Mouse (Mus musculus) liver, embryonic 12.5 days (tissue): Measurements from ENCODE around the gene Thop1. TPM values are rescaled to one million over a fixed set of nuclear protein-coding genes. Genes with fewer than 3 reads are reported as not detected.

Experiments
- ATAC-seq: fragments of 200-750 bp; cut with Nextera tagmentation; 2 replicates; pipeline ENCODE4 v1.8.0; 2017; ENCODE audit warnings: moderate number of reproducible peaks, mild to moderate bottlenecking, moderate library complexity
- H3K27ac ChIP-seq: fragments of 300-500 bp; sonication (generic); 2 replicates; pipeline ENCODE4 v1.5.1; 2016; ENCODE audit warnings: mild to moderate bottlenecking
- H3K27me3 ChIP-seq: fragments of 300-500 bp; sonication (generic); replicated peaks from 2 replicates; pipeline ENCODE4 v1.6.1; 2016; ENCODE audit warnings: mild to moderate bottlenecking, moderate library complexity
- H3K36me3 ChIP-seq: fragments of 300-500 bp; sonication (generic); 2 replicates; pipeline ENCODE4 v1.6.1; 2016; ENCODE audit warnings: mild to moderate bottlenecking, moderate library complexity
- H3K4me1 ChIP-seq: fragments of 300-500 bp; sonication (generic); 2 replicates; pipeline ENCODE4 v1.6.1; 2016
- H3K4me2 ChIP-seq: fragments of 300-500 bp; sonication (generic); 2 replicates; pipeline ENCODE4 v1.6.1; 2016; ENCODE audit warnings: mild to moderate bottlenecking, moderate library complexity
- H3K4me3 ChIP-seq: fragments of 300-500 bp; sonication (generic); 2 replicates; pipeline ENCODE4 v1.5.1; 2016; ENCODE audit warnings: mild to moderate bottlenecking, moderate library complexity
- H3K9ac ChIP-seq: fragments of 300-500 bp; sonication (generic); 2 replicates; pipeline ENCODE4 v1.6.1; 2016; ENCODE audit warnings: mild to moderate bottlenecking, moderate library complexity
- H3K9me3 ChIP-seq: fragments of 300-500 bp; sonication (generic); replicated peaks from 2 replicates; pipeline ENCODE4 v1.6.1; 2016; ENCODE audit warnings: mild to moderate bottlenecking, moderate library complexity
- WGBS: fragments of 180-500 bp; shearing (Covaris S2); methylation state at CpG from one replicate; pipeline ENCODE4 v1.1.7; 2016; ENCODE audit not compliant: insufficient replicate concordance; 5-methylcytosine and 5-hydroxymethylcytosine counted together
- polyA plus RNA-seq: library from polyadenylated mRNA; unstranded; fragments of >200 nt; fragmentation: Nextera tagmentation; extraction: Ambion mirVana; gene quantifications from 2 replicates; pipeline ENCODE4 v1.2.1, GENCODE M21; 2016

Thop1 gene
- polyA plus RNA-seq: 48.5 and 50.8 TPM in 2 replicates

DNA sequence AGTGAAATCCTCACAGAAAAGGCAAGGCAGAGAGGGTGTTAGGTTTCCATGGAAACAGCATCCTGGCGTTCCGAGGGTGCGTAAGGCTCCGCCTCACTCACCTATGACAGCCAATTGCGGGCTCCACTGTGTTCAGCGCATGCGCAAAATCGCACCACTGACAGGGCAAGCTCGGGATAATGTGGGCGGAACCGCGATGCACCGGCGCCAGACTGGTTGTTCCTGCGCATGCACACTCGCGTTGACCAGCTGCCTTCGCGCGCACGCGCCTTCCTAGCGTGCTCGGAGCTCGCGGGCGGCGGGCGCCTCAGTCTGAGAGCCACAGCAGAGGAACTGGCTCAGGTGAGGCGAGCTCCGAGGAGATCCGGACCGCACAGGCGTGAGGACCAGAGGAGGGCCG is at the start of gene Thop1:
TSS of gene Thop1 (plus strand) at position 200 of the 400 bp plus-strand sequence.
- Histone ChIP-seq H3K9ac (peak within 1 kb of the TSS; percentile 81), H3K4me1 (peaks cover 27% of the 10 kb centered on the region)
- ATAC-seq: peak; percentile 93

DNA sequence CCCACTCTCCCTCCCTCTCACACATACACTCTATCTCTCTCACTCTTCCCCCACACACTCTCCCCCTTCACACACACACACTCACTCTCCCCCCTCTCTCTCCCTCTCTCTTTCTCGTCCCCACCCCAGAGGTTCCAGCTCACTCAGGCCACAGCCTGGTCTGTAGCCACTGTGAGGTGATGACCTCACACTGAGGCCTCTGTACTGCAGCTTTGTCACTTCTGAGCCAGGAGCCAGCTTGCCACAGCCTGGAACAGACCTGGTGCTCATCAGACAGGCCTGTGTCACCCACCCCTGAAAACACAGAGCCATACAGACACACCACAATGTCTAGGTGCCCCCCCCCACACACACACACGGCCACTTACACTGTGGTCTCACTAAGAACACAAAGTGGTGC is 49.6 kb upstream of the Thop1 start:
- no peak overlapping the region for H3K27ac ChIP-seq
- no peak overlapping the region for H3K9ac ChIP-seq
- H3K4me1 ChIP-seq: peaks cover 21% of the 10 kb centered on the region
- no peaks in the 10 kb centered on the region for H3K36me3 ChIP-seq
- 44% methylated on average over 2 of the region's 2 CpGs for WGBS
- H3K27me3 ChIP-seq: peaks cover 56% of the 10 kb centered on the region
- H3K4me3 ChIP-seq: no peak overlapping the region
- no peak for ATAC-seq
- no peak overlapping the region for H3K4me2 ChIP-seq
- H3K9me3 ChIP-seq: no peaks in the 10 kb centered on the region

More for the DNA sequence above, at the start of gene Thop1:
- H3K27ac ChIP-seq: peak within 1 kb of the TSS; percentile 66
- H3K4me3 ChIP-seq: peak within 1 kb of the TSS; percentile 72
- no peaks in the 10 kb centered on the region for H3K9me3 ChIP-seq
- H3K27me3 ChIP-seq: peaks cover 7% of the 10 kb centered on the region; the same call in 1 of the 2 replicates
- H3K4me2 ChIP-seq: peak within 1 kb of the TSS; percentile 91
- peaks cover 35% of the 10 kb centered on the region for H3K36me3 ChIP-seq
- WGBS: under 1% methylated on average over 35 of the region's 35 CpGs

DNA sequence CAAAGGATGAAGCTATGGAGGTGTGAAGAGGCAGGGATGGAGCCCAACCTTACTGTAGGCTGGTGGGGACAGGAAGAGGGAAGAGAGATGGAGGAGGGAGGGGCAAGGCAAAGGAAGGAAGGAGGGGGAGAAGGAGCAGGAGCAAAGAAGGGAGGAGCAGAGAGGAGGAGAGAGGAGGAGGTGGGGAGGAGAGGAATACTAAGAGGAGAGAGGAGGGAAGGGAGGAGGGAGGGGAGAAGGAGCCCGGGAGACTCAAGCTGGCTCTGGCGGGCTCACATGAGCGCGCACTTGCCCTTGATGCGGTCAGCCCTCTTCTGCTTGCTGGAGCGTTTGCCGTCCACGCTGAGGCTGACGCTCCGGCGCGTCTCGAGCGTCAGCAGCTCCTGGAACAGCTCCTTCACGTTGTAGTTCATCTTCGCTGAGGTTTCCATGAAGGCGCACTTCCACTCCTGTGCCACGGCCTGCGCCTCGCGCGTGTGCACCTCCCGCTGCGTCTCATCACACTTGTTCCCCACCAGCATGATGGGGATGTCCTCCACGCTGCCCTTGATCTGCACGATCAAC is 48.2 kb upstream of the Thop1 start:
- no peaks in the 10 kb centered on the region for H3K36me3 ChIP-seq
- no peak overlapping the region for H3K9ac ChIP-seq
- H3K4me1 ChIP-seq: peaks cover 19% of the 10 kb centered on the region
- 7% methylated on average over 26 of the region's 26 CpGs for WGBS
- no peaks in the 10 kb centered on the region for H3K9me3 ChIP-seq
- H3K27ac ChIP-seq: no peak overlapping the region
- ATAC-seq: no peak
- H3K4me2 ChIP-seq: no peak overlapping the region
- peaks cover 67% of the 10 kb centered on the region for H3K27me3 ChIP-seq
- no peak overlapping the region for H3K4me3 ChIP-seq

DNA sequence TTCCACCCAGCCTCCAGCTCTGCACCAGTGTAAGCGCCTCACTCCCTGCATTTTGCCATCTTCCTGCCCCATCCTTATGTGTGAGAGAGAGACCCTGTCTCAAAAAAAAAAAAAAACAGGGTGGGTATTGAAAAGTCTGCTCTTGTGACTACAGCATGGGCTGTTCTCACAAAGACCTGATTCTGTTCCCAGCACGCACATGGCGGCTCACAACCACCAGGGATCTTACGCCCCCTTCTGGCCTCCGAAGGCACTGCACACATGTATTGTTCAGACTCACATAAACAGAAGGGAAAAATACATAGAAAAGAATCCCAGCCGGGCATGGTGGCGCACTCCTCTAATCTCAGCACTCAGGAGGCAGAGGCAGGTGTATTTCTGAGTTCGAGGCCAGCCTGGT is 47.1 kb upstream of the Thop1 start:
- H3K9me3 ChIP-seq: no peaks in the 10 kb centered on the region
- WGBS: 42% methylated on average over 8 of the region's 8 CpGs
- no peak overlapping the region for H3K27ac ChIP-seq
- no peak overlapping the region for H3K9ac ChIP-seq
- no peak for ATAC-seq
- H3K27me3 ChIP-seq: peaks cover 72% of the 10 kb centered on the region
- no peak overlapping the region for H3K4me3 ChIP-seq
- no peak overlapping the region for H3K4me2 ChIP-seq
- no peaks in the 10 kb centered on the region for H3K36me3 ChIP-seq
- peaks cover 19% of the 10 kb centered on the region for H3K4me1 ChIP-seq

DNA sequence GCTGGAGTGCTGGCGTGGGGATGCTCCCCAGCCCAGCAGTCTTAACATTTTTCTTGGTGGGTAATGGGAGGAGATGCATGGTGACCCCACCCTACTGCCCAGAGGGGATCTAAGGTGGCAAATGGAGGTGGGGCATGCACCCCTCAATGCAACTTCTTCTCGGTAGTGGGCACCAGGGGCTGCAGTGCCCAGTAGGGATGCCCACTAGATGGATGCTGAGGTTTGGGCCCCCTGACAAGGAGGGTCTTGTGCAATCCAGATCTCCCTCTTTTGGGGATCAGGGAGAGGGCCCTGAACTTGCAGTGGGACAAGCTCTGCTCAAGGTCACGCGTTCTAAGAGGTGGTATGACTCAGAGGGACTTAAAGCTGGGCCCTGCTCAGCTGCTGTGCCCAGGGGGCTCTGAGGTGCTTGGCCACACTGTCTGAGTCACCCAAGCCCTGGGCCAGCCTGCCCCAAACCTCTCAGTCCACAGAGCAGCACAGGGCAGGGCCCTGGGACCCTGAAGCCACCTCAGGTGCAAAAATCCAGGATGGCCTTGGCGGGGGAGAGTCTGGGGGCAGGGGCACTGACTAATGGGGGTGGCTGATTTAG is 45.4 kb upstream of the Thop1 start:
- ATAC-seq: no peak

DNA sequence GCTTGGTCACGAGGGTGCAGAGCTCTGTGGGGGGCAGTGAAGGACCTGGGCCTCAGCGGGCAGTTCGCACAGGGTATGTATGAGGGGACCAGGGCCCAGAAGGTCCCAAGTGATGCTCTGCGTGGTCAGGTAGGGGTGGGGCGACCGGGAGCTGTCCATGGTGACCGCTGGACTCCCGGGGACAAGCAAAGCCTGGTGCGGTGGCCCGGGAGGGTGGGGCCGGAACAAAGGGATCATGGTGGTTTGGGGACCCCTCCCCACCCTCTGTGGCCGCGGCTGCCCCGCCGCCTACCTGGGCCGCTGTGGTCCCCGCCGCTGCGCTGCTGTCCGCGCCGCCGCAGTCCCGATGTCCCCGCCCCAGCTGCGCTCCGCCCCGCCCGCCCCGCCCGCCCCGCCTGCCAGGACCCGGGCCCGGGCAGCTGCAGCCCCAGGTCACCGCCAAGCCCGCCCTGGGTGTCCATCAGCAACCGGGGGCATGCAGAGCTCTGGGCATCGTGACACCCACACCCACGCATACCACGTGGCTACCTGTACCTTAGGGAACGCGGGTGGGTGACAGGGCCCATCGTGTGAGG is 44.7 kb upstream of the Thop1 start:
- H3K27me3 ChIP-seq: peaks cover 69% of the 10 kb centered on the region
- H3K4me3 ChIP-seq: peak overlapping the region; percentile 31; the same call in 1 of the 2 replicates
- peak overlapping the region; percentile 54 for H3K4me2 ChIP-seq
- no peaks in the 10 kb centered on the region for H3K9me3 ChIP-seq
- 0 out of 2 replicates have a peak, but pooled peaks cover 1% of the 10 kb centered on the region for H3K36me3 ChIP-seq
- ATAC-seq: no peak
- H3K27ac ChIP-seq: no peak overlapping the region
- no peak overlapping the region for H3K9ac ChIP-seq
- peaks cover 19% of the 10 kb centered on the region for H3K4me1 ChIP-seq
- whole genome bisulfite sequencing: 4% methylated on average over 30 of the region's 43 CpGs

More for the DNA sequence above, 45.4 kb upstream of the Thop1 start:
- Histone ChIP-seq H3K4me2 (no peak overlapping the region), H3K9me3 (no peaks in the 10 kb centered on the region), H3K36me3 (no peaks in the 10 kb centered on the region), H3K4me1 (peaks cover 24% of the 10 kb centered on the region), H3K27ac (no peak overlapping the region), H3K4me3 (no peak overlapping the region), H3K27me3 (peaks cover 72% of the 10 kb centered on the region), H3K9ac (no peak overlapping the region)
- WGBS: 67% methylated on average over 5 of the region's 5 CpGs

DNA sequence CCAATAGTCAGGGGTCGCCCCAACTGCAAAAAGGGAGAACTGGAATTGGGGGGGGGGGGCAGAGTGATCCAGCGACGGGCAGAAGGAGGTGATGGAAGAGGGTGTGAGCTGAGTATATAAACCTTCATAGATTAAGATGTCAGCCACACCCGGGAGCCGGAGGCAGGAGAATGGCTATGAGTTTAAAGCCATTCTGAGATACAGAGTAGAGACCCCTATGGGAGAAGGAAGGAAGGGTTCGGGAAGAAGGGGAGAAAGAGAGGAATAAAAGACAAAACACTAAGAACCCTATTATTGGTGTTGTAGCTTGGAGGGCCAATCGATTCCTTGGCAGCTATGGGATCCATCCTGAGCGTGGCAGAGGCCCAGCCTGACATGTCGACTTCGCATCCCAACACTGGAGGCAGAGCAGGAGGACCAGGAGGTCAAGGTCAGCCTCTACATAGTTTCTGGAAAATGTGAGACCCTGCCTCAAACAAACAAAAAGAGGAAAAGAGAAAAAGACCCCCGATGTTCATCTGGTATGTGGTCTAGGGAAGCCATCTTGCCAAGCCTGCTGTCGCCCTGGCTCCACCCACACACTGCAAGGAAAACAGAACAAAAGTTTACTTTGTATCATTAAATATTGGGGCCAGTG is 44.1 kb upstream of the Thop1 start, which contains the start of gene Diras1:
TSS of gene Diras1 (minus strand) at position 24 of the 637 bp plus-strand sequence.
- peak within 1 kb of the TSS; percentile 54 for H3K4me2 ChIP-seq
- H3K27me3 ChIP-seq: peaks cover 63% of the 10 kb centered on the region
- no peak within 1 kb of the TSS for H3K9ac ChIP-seq
- H3K27ac ChIP-seq: no peak within 1 kb of the TSS
- H3K9me3 ChIP-seq: no peaks in the 10 kb centered on the region
- WGBS: 47% methylated on average over 12 of the region's 12 CpGs
- peaks cover 19% of the 10 kb centered on the region for H3K4me1 ChIP-seq
- peak within 1 kb of the TSS; percentile 31; the same call in 1 of the 2 replicates for H3K4me3 ChIP-seq
- no peak for ATAC-seq
- peaks cover 8% of the 10 kb centered on the region; the same call in 1 of the 2 replicates for H3K36me3 ChIP-seq

DNA sequence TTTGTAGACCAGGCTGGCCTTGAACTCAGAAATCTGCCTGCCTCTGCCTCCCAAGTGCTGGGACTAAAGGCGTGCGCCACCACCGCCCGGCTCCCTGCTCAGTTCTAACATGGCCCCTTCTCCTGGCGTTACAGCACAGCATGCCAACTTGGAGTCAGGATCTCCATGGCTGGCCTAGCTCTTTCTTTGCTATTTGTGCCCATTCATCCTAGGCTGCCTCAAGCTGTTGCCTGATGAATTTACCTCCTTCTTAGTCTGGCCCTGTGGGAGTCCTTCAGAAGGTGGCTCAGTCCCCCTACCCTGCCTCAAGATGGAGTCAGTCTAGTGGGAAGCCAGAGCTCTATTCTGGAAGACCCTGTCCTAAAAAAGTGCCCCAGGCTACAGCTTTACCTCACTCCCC is 43.0 kb upstream of the Thop1 start:
- H3K4me2 ChIP-seq: no peak overlapping the region
- H3K4me3 ChIP-seq: no peak overlapping the region
- peaks cover 52% of the 10 kb centered on the region for H3K27me3 ChIP-seq
- no peak for ATAC-seq
- H3K4me1 ChIP-seq: peaks cover 19% of the 10 kb centered on the region
- H3K36me3 ChIP-seq: peaks cover 18% of the 10 kb centered on the region
- no peaks in the 10 kb centered on the region for H3K9me3 ChIP-seq
- no peak overlapping the region for H3K27ac ChIP-seq
- 83% methylated on average over 5 of the region's 5 CpGs for WGBS
- H3K9ac ChIP-seq: no peak overlapping the region

DNA sequence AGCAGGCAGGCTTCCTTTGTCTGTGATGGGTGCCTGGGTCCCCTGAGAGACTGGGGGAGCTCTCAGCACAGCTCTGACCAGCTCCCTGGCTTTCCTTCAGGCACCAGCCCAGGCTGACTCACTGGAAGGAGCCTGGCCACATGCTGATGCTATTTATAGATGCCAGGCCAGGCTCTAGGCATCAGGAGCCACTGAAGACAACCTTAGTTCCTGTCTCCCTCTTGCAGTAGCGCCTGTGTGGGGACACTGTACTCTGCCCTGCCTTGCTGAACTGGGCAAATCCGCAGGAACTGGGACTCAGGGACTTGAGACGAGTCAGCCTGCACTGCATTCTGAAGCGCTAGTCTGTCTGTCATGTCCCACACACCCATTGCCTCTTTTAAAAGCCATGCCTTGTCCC is 42.5 kb upstream of the Thop1 start:
- Histone ChIP-seq H3K27ac (no peak overlapping the region), H3K9me3 (no peaks in the 10 kb centered on the region), H3K4me2 (no peak overlapping the region), H3K4me1 (peaks cover 19% of the 10 kb centered on the region), H3K9ac (no peak overlapping the region), H3K27me3 (peaks cover 47% of the 10 kb centered on the region), H3K4me3 (no peak overlapping the region), H3K36me3 (peaks cover 18% of the 10 kb centered on the region)
- no peak for ATAC-seq
- 44% methylated on average over 4 of the region's 4 CpGs for WGBS

DNA sequence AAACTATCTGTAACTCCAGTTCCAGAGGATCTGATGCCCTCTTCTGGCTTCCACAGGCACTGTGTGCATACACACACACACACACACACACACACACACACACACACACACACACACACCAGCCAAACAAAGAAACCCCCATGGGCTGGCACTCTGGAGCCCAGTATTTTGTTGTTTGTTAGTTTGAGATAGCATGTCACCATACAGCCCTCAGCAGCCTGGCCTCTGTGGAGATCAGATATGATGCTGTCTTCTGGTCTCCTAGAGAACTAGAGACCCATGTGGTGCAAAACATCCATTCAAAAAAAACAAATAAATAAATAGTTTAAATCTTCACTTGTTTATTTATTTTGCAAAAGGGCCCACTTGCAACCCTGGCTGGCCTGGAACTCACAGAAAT is 41.6 kb upstream of the Thop1 start:
- Histone ChIP-seq H3K9me3 (no peaks in the 10 kb centered on the region), H3K36me3 (peaks cover 23% of the 10 kb centered on the region), H3K27me3 (peaks cover 38% of the 10 kb centered on the region), H3K4me1 (peaks cover 19% of the 10 kb centered on the region), H3K4me3 (no peak overlapping the region), H3K9ac (no peak overlapping the region), H3K4me2 (no peak overlapping the region), H3K27ac (no peak overlapping the region)
- 0 out of 2 replicates have a peak, but pooled peaks have one; percentile 35 for ATAC-seq

DNA sequence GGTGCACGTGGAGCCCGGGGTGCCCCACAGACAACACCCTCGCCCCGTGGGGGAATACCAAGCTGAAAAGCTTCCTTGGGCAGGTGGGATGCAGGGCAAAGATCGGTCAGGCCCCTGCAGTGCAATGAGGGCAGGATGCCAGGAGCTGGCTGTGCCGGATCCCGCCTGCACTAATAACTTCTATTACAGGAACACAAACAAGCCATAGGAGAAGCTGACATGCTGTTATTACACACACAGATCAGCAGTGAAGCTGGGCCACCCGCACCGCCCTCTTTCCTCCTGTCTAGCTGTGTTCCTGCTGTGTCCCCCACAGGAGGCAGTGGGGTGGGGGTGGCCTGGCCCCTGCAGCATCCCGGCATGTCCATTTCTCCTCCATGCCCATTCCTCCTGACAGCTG is 40.8 kb upstream of the Thop1 start:
- 65% methylated on average over 10 of the region's 10 CpGs for WGBS
- Histone ChIP-seq H3K9me3 (no peaks in the 10 kb centered on the region), H3K27me3 (peaks cover 30% of the 10 kb centered on the region)

DNA sequence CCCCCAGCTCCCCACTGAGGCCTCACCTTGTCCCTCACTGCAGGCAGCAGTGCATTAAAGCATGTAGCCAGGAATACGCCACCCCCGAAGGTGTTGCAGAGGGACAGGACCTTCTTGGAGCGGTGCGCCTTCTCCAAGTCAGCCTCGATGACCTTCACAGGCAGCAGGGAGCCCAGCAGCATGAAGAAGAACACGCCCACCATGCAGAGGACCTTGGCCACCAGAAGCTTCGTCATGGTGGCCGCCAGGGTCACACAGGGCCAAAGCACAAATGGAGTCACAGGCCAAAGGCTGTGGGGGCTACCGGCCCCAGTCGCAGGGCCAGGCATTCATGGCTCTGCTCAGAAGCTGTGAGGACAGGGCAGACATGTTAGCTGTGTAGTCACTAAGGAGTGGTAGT is 36.2 kb upstream of the Thop1 start:
- Histone ChIP-seq H3K9me3 (no peaks in the 10 kb centered on the region), H3K27me3 (no peaks in the 10 kb centered on the region; the same call in 1 of the 2 replicates), H3K9ac (no peak overlapping the region; the same call in 1 of the 2 replicates), H3K4me3 (no peak overlapping the region), H3K4me2 (no peak overlapping the region), H3K27ac (no peak overlapping the region), H3K36me3 (peaks cover 29% of the 10 kb centered on the region), H3K4me1 (peaks cover 22% of the 10 kb centered on the region)
- 75% methylated on average over 10 of the region's 10 CpGs for WGBS
- no peak for ATAC-seq

More for the DNA sequence above, 40.8 kb upstream of the Thop1 start:
- Histone ChIP-seq H3K4me2 (no peak overlapping the region), H3K36me3 (peaks cover 29% of the 10 kb centered on the region), H3K4me1 (peaks cover 19% of the 10 kb centered on the region), H3K27ac (no peak overlapping the region), H3K9ac (no peak overlapping the region), H3K4me3 (no peak overlapping the region)
- ATAC-seq: no peak
